Mouse (Mus musculus): ENCODE results near the gene Mmachc. TPM values are rescaled to one million over a fixed set of nuclear protein-coding genes. Genes with fewer than 3 reads are reported as not detected.

Mmachc gene
- total and polyA plus RNA-seq, 3 experiments, result 10.0 to 32.1 (median 15.4) TPM

GRCm38 (mm10) chr4:116669291-116669690, 38.9 kb downstream of the Mmachc start:
- Histone ChIP-seq H3K36me3 (replicated peaks in 1 of 2; ENCODE audit: control insufficient read depth in 1 of 2, insufficient read depth in 1 of 2, low read length in 1 of 2) (no peaks in the 10 kb centered on the region), H3K4me3 (replicated peaks in 1 of 3; ENCODE audit: low read depth in 2 of 3, low read length in 2 of 3, poor library complexity in 1 of 3) (no peak overlapping the region), H3K4me2 (ENCODE audit: insufficient read depth, low read depth, poor library complexity, severe bottlenecking) (no peak overlapping the region), H3K27ac (ENCODE audit: insufficient read depth, low read depth) (no peak overlapping the region), H3K9me3 (replicated peaks; ENCODE audit: low read length) (no peaks in the 10 kb centered on the region), H3K79me2 (replicated peaks; ENCODE audit: control insufficient read depth, extremely low read depth, insufficient read depth, poor library complexity, severe bottlenecking) (no peaks in the 10 kb centered on the region), H3K27me3 (replicated peaks) (no peaks in the 10 kb centered on the region), H3K9ac (ENCODE audit: insufficient read depth, low read depth) (no peak overlapping the region), H3K4me1 (ENCODE audit: control insufficient read depth in 1 of 2, insufficient read depth in 2 of 2) (peaks cover 9 to 24% of the 10 kb centered on the region in 2 experiments)
- no peak for DNase-seq (ENCODE audit: extremely low read depth)
- in situ Hi-C loops (cut with MboI; ENCODE audit: low pct_ligation_motif_present, low pct_unique_long_range_greater_than_20kb, low sequenced_read_pairs) (no loop called here), dilution Hi-C loops (cut with MboI; ENCODE audit: extremely low pct_ligation_motif_present, extremely low pct_unique_long_range_greater_than_20kb, low sequenced_read_pairs) (no loop called here)
- TF ChIP-seq SMC3 (IDR thresholded peaks at IDR 0.05; ENCODE audit: low read depth, low read length), result peak; percentile 43; the same call in 1 of the 2 replicates
- TF ChIP-seq JUND (conservative IDR thresholded peaks at IDR 0.05; ENCODE audit: low read depth, low read length), result no peak
- no peak for TF ChIP-seq MYC (IDR thresholded peaks at IDR 0.05; ENCODE audit: low read depth, low read length)
- peak; percentile 54 for TF ChIP-seq RAD21 (IDR thresholded peaks at IDR 0.05; ENCODE audit: low read depth, low read length)
- peak; percentile 51 to 63; a peak in 3 of 4 replicates for TF ChIP-seq CTCF (conservative IDR thresholded peaks at IDR 0.05 in 1 of 2, IDR thresholded peaks at IDR 0.05 in 1 of 2; ENCODE audit: low read depth in 2 of 2, low read length in 2 of 2)

GRCm38 (mm10) chr4:116668145-116668544, 40.1 kb downstream of the Mmachc start:
- Histone ChIP-seq H3K27ac (ENCODE audit: insufficient read depth, low read depth) (no peak overlapping the region; the same call in 1 of the 2 replicates), H3K4me2 (ENCODE audit: insufficient read depth, low read depth, poor library complexity, severe bottlenecking) (no peak overlapping the region), H3K9me3 (replicated peaks; ENCODE audit: low read length) (no peaks in the 10 kb centered on the region), H3K4me1 (ENCODE audit: control insufficient read depth in 1 of 2, insufficient read depth in 2 of 2) (peaks cover 9 to 18% of the 10 kb centered on the region in 2 experiments), H3K79me2 (replicated peaks; ENCODE audit: control insufficient read depth, extremely low read depth, insufficient read depth, poor library complexity, severe bottlenecking) (no peaks in the 10 kb centered on the region), H3K9ac (ENCODE audit: insufficient read depth, low read depth) (no peak overlapping the region), H3K27me3 (replicated peaks) (no peaks in the 10 kb centered on the region), H3K36me3 (replicated peaks in 1 of 2; ENCODE audit: control insufficient read depth in 1 of 2, insufficient read depth in 1 of 2, low read length in 1 of 2) (no peaks in the 10 kb centered on the region), H3K4me3 (replicated peaks in 1 of 3; ENCODE audit: low read depth in 2 of 3, low read length in 2 of 3, poor library complexity in 1 of 3) (no peak overlapping the region)
- in situ Hi-C loops (cut with MboI; ENCODE audit: low pct_ligation_motif_present, low pct_unique_long_range_greater_than_20kb, low sequenced_read_pairs) (no loop called here), dilution Hi-C loops (cut with MboI; ENCODE audit: extremely low pct_ligation_motif_present, extremely low pct_unique_long_range_greater_than_20kb, low sequenced_read_pairs) (no loop called here)
- DNase-seq (ENCODE audit: extremely low read depth), result peak; percentile 58
- TF ChIP-seq KAT2A (IDR thresholded peaks at IDR 0.05; ENCODE audit: insufficient replicate concordance, low read length), result no peak
- TF ChIP-seq USF1 (IDR thresholded peaks at IDR 0.05; ENCODE audit: low read depth, low read length), result peak; percentile 3; the same call in 1 of the 2 replicates
- no peak for TF ChIP-seq ELF1 (IDR thresholded peaks at IDR 0.05; ENCODE audit: low read depth, low read length)
- TF ChIP-seq ZNF384 (IDR thresholded peaks at IDR 0.05; ENCODE audit: low read depth, low read length), result peak; percentile 41; the same call in 1 of the 2 replicates
- peak; percentile 93 for TF ChIP-seq BHLHE40 (IDR thresholded peaks at IDR 0.05; ENCODE audit: low read depth, low read length)
- TF ChIP-seq RAD21 (IDR thresholded peaks at IDR 0.05; ENCODE audit: low read depth, low read length), result no peak
- TF ChIP-seq ETS1 (conservative IDR thresholded peaks at IDR 0.05; ENCODE audit: low read depth, low read length), result peak; percentile 69
- TF ChIP-seq IRF4 (IDR thresholded peaks at IDR 0.05; ENCODE audit: low read depth, low read length), result no peak
- no peak for TF ChIP-seq ZMIZ1 (IDR thresholded peaks at IDR 0.05; ENCODE audit: low read depth, low read length)
- TF ChIP-seq MAFK (IDR thresholded peaks at IDR 0.05; ENCODE audit: insufficient replicate concordance, low read length), result no peak
- no peak for TF ChIP-seq ZKSCAN1 (IDR thresholded peaks at IDR 0.05; ENCODE audit: borderline replicate concordance, low read depth, low read length)
- TF ChIP-seq NELFE (IDR thresholded peaks at IDR 0.05; ENCODE audit: low read depth, low read length), result no peak
- 0 out of 2 replicates have a peak, but pooled peaks have one; percentile 13 for TF ChIP-seq JUND (conservative IDR thresholded peaks at IDR 0.05; ENCODE audit: low read depth, low read length)
- peak; percentile 73 for TF ChIP-seq MAX (IDR thresholded peaks at IDR 0.05; ENCODE audit: low read length)
- 0 out of 2 replicates have a peak, but pooled peaks have one; percentile 53 for TF ChIP-seq MXI1 (IDR thresholded peaks at IDR 0.05; ENCODE audit: low read depth, low read length)
- no peak for TF ChIP-seq CHD2 (IDR thresholded peaks at IDR 0.05; ENCODE audit: low read length)
- TF ChIP-seq SIN3A (IDR thresholded peaks at IDR 0.05; ENCODE audit: low read length), result 0 out of 2 replicates have a peak, but pooled peaks have one; percentile 39
- 0 out of 2 replicates have a peak, but pooled peaks have one; percentile 12 for TF ChIP-seq MYC (IDR thresholded peaks at IDR 0.05; ENCODE audit: low read depth, low read length)
- no peak for TF ChIP-seq E2F4 (IDR thresholded peaks at IDR 0.05; ENCODE audit: insufficient replicate concordance, low read depth, low read length)
- peak; percentile 55; the same call in 1 of the 2 replicates for TF ChIP-seq EP300 (IDR thresholded peaks at IDR 0.05; ENCODE audit: low read length)
- TF ChIP-seq POLR2A (IDR thresholded peaks at IDR 0.05; ENCODE audit: low read depth, low read length), result no peak
- TF ChIP-seq HCFC1 (IDR thresholded peaks at IDR 0.05; ENCODE audit: low read depth, low read length), result no peak
- no peak for TF ChIP-seq POLR2AphosphoS2 (IDR thresholded peaks at IDR 0.05; ENCODE audit: low read depth, low read length)
- no peak for TF ChIP-seq USF2 (conservative IDR thresholded peaks at IDR 0.05; ENCODE audit: low read depth, low read length)
- no peak for TF ChIP-seq NRF1 (IDR thresholded peaks at IDR 0.05; ENCODE audit: low read depth, low read length)
- TF ChIP-seq TBP (conservative IDR thresholded peaks at IDR 0.05; ENCODE audit: low read depth, low read length), result no peak
- no peak for TF ChIP-seq CTCF (conservative IDR thresholded peaks at IDR 0.05 in 1 of 2, IDR thresholded peaks at IDR 0.05 in 1 of 2; ENCODE audit: low read depth in 2 of 2, low read length in 2 of 2)
- TF ChIP-seq RCOR1 (conservative IDR thresholded peaks at IDR 0.05; ENCODE audit: low read depth, low read length), result peak; percentile 47; the same call in 1 of the 2 replicates
- TF ChIP-seq ZC3H11A (IDR thresholded peaks at IDR 0.05; ENCODE audit: low read depth, low read length), result no peak
- TF ChIP-seq GABPA (IDR thresholded peaks at IDR 0.05; ENCODE audit: insufficient replicate concordance, low read depth, low read length), result no peak
- TF ChIP-seq UBTF (IDR thresholded peaks at IDR 0.05; ENCODE audit: low read depth, low read length), result no peak
- TF ChIP-seq PAX5 (IDR thresholded peaks at IDR 0.05; ENCODE audit: low read length), result no peak

Data from CH12.LX (cell line).